Mouse (Mus musculus) olfactory bulb, adult 2 months (tissue): Measurements from ENCODE around the gene Rem2.

ENCODE experiments used
- CTCF ChIP-seq: fragments of 200-500 bp; IDR thresholded peaks from 2 replicates; pipeline ENCODE4 v1.5.1; 2012; ENCODE audit warnings: low read depth, mild to moderate bottlenecking, low read length, moderate library complexity; ENCODE audit not compliant: insufficient read depth
- POLR2A ChIP-seq: fragments of 200-500 bp; IDR thresholded peaks from 2 replicates; pipeline ENCODE4 v1.6.1; 2012; ENCODE audit warnings: mild to moderate bottlenecking, low read depth, low read length, moderate library complexity; ENCODE audit not compliant: insufficient read depth

DNA sequence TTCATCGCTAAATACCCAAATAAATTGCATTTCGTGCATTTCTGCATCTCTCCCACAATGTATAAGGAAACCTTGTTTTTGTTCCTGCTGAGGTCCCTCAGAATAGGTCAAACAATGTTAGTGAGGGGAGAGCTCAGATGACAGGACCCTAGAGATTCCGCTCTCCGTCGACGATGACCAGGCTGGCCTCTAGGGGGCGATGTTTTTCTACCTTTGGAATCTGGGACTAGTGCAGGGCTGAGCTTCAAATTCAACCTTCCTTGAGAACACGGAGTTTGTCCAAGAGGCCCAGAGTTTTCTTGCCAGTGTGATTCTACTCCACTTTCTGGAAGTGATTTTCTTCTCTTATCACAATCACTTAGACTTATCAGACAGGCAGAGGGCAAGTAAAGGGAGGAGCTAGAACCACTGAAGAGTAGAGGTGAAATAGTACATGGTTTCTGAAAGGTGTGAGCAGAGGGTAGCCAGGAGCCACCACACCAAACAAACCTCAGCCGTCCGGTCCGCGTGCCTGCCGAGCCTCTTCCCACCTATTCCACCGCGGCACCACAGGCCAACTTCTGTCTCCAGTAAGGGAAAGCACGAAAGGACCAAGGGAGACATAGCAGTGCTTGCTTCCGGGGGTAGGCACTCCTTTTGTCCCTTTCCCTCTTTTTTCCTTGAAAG lies 52.7 kb downstream of the Rem2 start:
- TF ChIP-seq CTCF (peak; percentile 64), POLR2A (no peak)
